Mouse (Mus musculus) layer of hippocampus, adult 9-10 months (tissue): ENCODE data around the gene Usp25.

Source experiments
- DNase-seq: peaks from one replicate; pipeline ENCODE4 v3.0.0; 2022; ENCODE audit warnings: low spot score

The Usp25 gene

GRCm38 (mm10) chr16:77013427-77014320 lies at the start of gene Usp25:
Usp25 (plus strand) TSS chr16:77013706.
- no peak for DNase-seq

- no peak for DNase-seq
Observed at GRCm38 (mm10) chr16:76967593-76968275, 45.8 kb upstream of the Usp25 start.

GRCm38 (mm10) chr16:76971211-76971610 lies 42.3 kb upstream of the Usp25 start:
- no peak for DNase-seq

- no peak for DNase-seq
Observed at GRCm38 (mm10) chr16:76976787-76977430, 36.6 kb upstream of the Usp25 start.

GRCm38 (mm10) chr16:76983696-76984095 lies 29.8 kb upstream of the Usp25 start:
- no peak for DNase-seq

GRCm38 (mm10) chr16:76987711-76988110 lies 25.8 kb upstream of the Usp25 start:
- no peak for DNase-seq

- no peak for DNase-seq
Observed at GRCm38 (mm10) chr16:77003900-77004299, 9.6 kb upstream of the Usp25 start.

GRCm38 (mm10) chr16:77009173-77009572 lies 4.3 kb upstream of the Usp25 start:
- no peak for DNase-seq

GRCm38 (mm10) chr16:77014321-77015211 lies 1.1 kb downstream of the Usp25 start:
- DNase-seq = no peak

- DNase-seq = no peak
Observed at GRCm38 (mm10) chr16:77015380-77016346, 2.2 kb downstream of the Usp25 start.

- no peak for DNase-seq
Observed at GRCm38 (mm10) chr16:77017931-77018330, 4.4 kb downstream of the Usp25 start.

- DNase-seq = no peak
Observed at GRCm38 (mm10) chr16:77020190-77020589, 6.7 kb downstream of the Usp25 start.

GRCm38 (mm10) chr16:77023627-77024379 lies 10.3 kb downstream of the Usp25 start:
- no peak for DNase-seq

GRCm38 (mm10) chr16:77026099-77026498 lies 12.6 kb downstream of the Usp25 start:
- no peak for DNase-seq

GRCm38 (mm10) chr16:77026933-77027332 lies 13.4 kb downstream of the Usp25 start:
- no peak for DNase-seq

GRCm38 (mm10) chr16:77027976-77028686 lies 14.6 kb downstream of the Usp25 start:
- no peak for DNase-seq

GRCm38 (mm10) chr16:77028687-77029417 lies 15.3 kb downstream of the Usp25 start:
- DNase-seq = no peak

- no peak for DNase-seq
Observed at GRCm38 (mm10) chr16:77030435-77030834, 16.9 kb downstream of the Usp25 start.
